Mouse (Mus musculus) hindbrain, embryonic 14.5 days (tissue): Measurements from ENCODE around the gene Zfp607b. TPM values are rescaled to one million over a fixed set of nuclear protein-coding genes. Genes with fewer than 3 reads are reported as not detected.

Experiments used
- ATAC-seq: fragments of 200-750 bp; cut with Nextera tagmentation; 2 replicates; pipeline ENCODE4 v1.8.0; 2017; ENCODE audit warnings: moderate number of reproducible peaks, mild to moderate bottlenecking, moderate TSS enrichment, moderate library complexity; ENCODE audit not compliant: low FRiP score
- DNase-seq: peaks from one replicate; pipeline ENCODE4 v3.0.0-alpha.2; 2015; ENCODE audit warnings: low spot score
- H3K27ac ChIP-seq: fragments of 300-500 bp; sonication (generic); 2 replicates; pipeline ENCODE4 v1.5.1; 2014; ENCODE audit warnings: mild to moderate bottlenecking, moderate library complexity
- H3K27me3 ChIP-seq: fragments of 300-500 bp; sonication (generic); 2 replicates; pipeline ENCODE4 v1.6.1; 2014; ENCODE audit warnings: mild to moderate bottlenecking, low read length, mixed read lengths; ENCODE audit not compliant: control insufficient read depth, insufficient read depth
- H3K36me3 ChIP-seq: fragments of 300-500 bp; sonication (generic); replicated peaks from 2 replicates; pipeline ENCODE4 v1.6.1; 2014; ENCODE audit not compliant: control insufficient read depth, insufficient read depth
- H3K4me1 ChIP-seq: fragments of 300-500 bp; sonication (generic); replicated peaks from 2 replicates; pipeline ENCODE4 v1.6.1; 2014; ENCODE audit warnings: antibody characterized with exemption, low read length, mixed read lengths; ENCODE audit not compliant: control insufficient read depth, insufficient read depth
- H3K4me2 ChIP-seq: fragments of 300-500 bp; sonication (generic); replicated peaks from 2 replicates; pipeline ENCODE4 v1.6.1; 2014; ENCODE audit warnings: mild to moderate bottlenecking, moderate library complexity
- H3K4me3 ChIP-seq: fragments of 300-500 bp; sonication (generic); replicated peaks from 2 replicates; pipeline ENCODE4 v1.5.1; 2014; ENCODE audit warnings: mild to moderate bottlenecking, low read length
- H3K9ac ChIP-seq: fragments of 300-500 bp; sonication (generic); 2 replicates; pipeline ENCODE4 v1.6.1; 2014
- H3K9me3 ChIP-seq: fragments of 300-500 bp; sonication (generic); 2 replicates; pipeline ENCODE4 v1.6.1; 2016; ENCODE audit warnings: low read length; ENCODE audit not compliant: control insufficient read depth
- WGBS: fragments of 180-500 bp; shearing (Covaris S2); extraction: QIAGEN DNeasy Blood & Tissue Kit; methylation state at CpG from one replicate; pipeline ENCODE4 v1.1.7; 2014; 5-methylcytosine and 5-hydroxymethylcytosine counted together
- polyA plus RNA-seq: library from polyadenylated mRNA; unstranded; fragments of >200 nt; fragmentation: Nextera tagmentation; extraction: Ambion mirVana; gene quantifications from 2 replicates; pipeline ENCODE4 v1.2.1, GENCODE M21; 2014

Zfp607b gene
- polyA plus RNA-seq, 1 experiment from 2014 or later = 11.8 TPM

DNA sequence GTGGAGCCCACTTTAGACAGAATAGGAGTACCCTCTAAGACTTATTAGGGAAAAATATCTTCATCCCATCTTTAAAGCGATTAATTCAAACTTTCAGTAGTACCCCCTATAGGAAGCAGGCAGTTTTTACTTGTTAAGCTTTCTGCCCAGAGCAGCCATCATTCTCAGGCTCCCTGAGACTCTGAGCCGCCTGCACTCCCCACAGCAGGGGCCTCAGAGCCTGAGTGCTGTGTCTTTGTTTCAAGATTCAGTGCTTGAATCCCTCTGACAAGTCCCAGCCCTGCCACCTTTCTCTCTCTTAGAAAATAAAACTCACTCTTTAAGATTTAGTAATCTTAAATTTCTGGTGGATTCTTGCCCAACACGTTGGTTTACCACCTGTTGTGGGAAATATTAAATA is 7.6 kb downstream of the Zfp607b start:
- 31% methylated on average over 3 of the region's 3 CpGs for WGBS
- no peak overlapping the region for H3K9ac ChIP-seq
- no peaks in the 10 kb centered on the region for H3K27me3 ChIP-seq
- peaks cover 30% of the 10 kb centered on the region for H3K36me3 ChIP-seq
- ATAC-seq (no peak), DNase-seq (no peak)
- H3K4me2 ChIP-seq = no peak overlapping the region
- H3K4me3 ChIP-seq = no peak overlapping the region
- no peak overlapping the region for H3K27ac ChIP-seq
- no peaks in the 10 kb centered on the region for H3K4me1 ChIP-seq
- H3K9me3 ChIP-seq = no peaks in the 10 kb centered on the region

DNA sequence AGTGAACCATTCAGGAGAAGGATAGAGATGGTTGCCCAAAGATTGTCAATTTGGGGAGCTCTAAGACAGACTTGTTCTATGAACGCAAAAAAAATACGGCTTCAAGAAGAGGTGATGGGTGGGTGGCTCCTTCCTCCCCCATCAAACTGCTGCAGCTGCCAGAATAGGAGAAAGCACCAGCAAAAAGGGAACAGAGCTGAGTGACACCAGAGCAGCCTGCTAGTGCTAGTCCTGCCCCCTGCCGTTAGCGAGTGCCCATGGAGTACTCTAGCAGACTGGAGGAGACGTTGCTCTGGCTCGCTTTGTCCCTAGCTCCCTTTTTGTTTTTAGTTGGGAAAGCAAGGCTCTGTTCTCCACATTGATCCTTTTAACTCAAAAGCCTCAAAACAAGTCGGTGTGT is 21.3 kb downstream of the Zfp607b start:
- no peak for DNase-seq
- WGBS = 80% methylated on average over 7 of the region's 7 CpGs
- no peaks in the 10 kb centered on the region for H3K4me1 ChIP-seq

DNA sequence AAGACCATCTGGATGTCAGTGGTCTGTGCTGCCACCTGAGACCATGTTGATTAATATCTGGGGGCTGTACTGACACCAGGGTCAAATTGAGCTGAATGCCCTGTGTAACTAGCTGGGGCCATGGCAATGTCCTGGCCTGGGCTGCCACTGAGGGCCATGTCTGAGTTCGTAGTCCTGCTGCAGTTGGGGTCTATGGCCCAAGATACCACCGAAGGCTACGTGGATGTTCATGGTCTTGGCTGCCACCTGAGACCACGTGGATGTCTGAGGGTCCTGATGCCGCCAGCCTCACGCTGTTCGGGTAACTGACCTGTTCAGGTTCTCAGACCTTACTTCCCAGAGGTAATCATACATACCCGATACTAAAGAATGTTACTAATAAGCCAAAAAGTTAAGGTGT is 32.8 kb downstream of the Zfp607b start:
- Histone ChIP-seq H3K4me2 (no peak overlapping the region), H3K27me3 (no peaks in the 10 kb centered on the region), H3K36me3 (no peaks in the 10 kb centered on the region), H3K4me1 (no peaks in the 10 kb centered on the region), H3K9me3 (no peaks in the 10 kb centered on the region), H3K9ac (no peak overlapping the region), H3K27ac (no peak overlapping the region), H3K4me3 (no peak overlapping the region)
- ATAC-seq (no peak), DNase-seq (no peak)
- 91% methylated on average over 8 of the region's 8 CpGs for WGBS

More for the DNA sequence above, 21.3 kb downstream of the Zfp607b start:
- Histone ChIP-seq H3K4me3 (no peak overlapping the region), H3K27me3 (no peaks in the 10 kb centered on the region), H3K9ac (no peak overlapping the region), H3K27ac (no peak overlapping the region), H3K4me2 (no peak overlapping the region), H3K9me3 (peaks cover 22% of the 10 kb centered on the region), H3K36me3 (no peaks in the 10 kb centered on the region)
- ATAC-seq = no peak

DNA sequence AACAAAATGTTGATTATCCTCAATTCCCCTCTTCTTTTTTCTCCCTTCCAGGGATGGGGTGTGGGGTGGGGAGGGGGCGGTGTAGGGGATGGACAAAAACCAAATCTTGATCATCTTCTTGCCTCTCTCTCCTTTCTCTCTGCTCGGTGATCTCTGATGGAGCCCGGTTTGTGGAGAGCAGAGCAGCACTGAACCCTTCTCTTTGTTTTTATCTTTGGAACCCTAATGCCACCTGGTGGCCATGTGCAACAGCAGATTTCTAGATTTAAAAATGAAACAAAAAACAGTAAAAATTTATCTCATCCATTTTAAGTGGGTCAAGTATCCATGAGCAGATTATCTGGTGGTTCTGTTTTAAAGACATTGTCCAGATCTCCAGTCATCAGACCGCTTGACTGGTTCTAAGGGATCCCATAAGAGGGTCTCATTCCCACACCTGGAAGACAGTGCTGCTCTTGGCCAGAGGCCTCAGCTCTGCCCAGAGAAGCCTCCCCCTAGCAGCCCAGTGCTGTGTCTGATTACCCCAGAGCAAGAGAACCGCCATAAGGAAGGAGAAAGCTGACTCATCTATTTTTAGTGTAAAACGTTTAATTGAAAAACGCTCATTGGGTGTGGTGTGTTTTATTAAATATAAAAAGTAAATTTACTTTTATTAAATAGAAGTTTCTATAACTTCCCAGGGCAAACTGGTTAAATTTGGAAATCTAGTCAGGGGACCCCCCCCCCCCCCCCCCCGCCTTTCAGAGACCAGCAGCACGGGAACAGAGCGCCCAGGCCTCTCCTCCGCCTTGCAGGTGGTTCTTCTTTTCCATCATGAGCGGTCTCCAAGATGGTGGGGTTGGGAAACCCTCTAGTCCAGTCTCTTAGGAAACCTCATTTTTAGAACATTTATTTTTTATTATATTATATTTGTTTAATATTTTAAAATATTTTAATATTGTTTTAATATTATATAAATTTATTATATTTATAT is 36.7 kb downstream of the Zfp607b start:
- WGBS = 45% methylated on average over 12 of the region's 12 CpGs
- Histone ChIP-seq H3K9ac (peak overlapping the region; percentile 52), H3K4me3 (no peak overlapping the region), H3K36me3 (no peaks in the 10 kb centered on the region), H3K4me2 (peak overlapping the region; percentile 11; the same call in 1 of the 2 replicates), H3K27ac (peak overlapping the region; percentile 76), H3K27me3 (no peaks in the 10 kb centered on the region), H3K9me3 (no peaks in the 10 kb centered on the region), H3K4me1 (no peaks in the 10 kb centered on the region)
- ATAC-seq (peak; percentile 78; the same call in 1 of the 2 replicates), DNase-seq (peak; percentile 80)

DNA sequence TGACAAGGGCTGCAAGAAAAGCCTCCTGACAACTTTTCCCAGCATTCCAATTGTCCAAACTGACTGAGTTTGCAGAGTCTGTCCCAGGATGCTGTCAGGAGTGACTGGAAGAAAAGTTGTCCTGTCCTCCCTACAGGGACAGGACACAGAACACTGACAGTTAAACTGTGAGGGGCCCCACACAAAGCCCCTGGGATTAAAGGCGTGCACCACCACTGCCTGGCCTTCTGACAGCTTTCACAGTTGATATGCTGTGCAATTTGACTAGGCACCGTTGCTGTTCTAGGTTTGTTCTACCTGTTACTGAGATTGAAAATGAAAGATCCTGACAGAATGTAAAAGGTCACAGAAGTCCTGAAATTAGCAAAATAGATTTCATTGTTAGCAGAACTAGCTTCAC is 38.3 kb downstream of the Zfp607b start:
- no peaks in the 10 kb centered on the region for H3K4me1 ChIP-seq
- no peaks in the 10 kb centered on the region for H3K9me3 ChIP-seq
- WGBS = 59% methylated on average over 2 of the region's 2 CpGs
- H3K9ac ChIP-seq = no peak overlapping the region
- no peak overlapping the region for H3K4me2 ChIP-seq
- ATAC-seq (no peak), DNase-seq (no peak)
- no peaks in the 10 kb centered on the region for H3K36me3 ChIP-seq
- no peaks in the 10 kb centered on the region for H3K27me3 ChIP-seq
- no peak overlapping the region for H3K4me3 ChIP-seq
- no peak overlapping the region for H3K27ac ChIP-seq

DNA sequence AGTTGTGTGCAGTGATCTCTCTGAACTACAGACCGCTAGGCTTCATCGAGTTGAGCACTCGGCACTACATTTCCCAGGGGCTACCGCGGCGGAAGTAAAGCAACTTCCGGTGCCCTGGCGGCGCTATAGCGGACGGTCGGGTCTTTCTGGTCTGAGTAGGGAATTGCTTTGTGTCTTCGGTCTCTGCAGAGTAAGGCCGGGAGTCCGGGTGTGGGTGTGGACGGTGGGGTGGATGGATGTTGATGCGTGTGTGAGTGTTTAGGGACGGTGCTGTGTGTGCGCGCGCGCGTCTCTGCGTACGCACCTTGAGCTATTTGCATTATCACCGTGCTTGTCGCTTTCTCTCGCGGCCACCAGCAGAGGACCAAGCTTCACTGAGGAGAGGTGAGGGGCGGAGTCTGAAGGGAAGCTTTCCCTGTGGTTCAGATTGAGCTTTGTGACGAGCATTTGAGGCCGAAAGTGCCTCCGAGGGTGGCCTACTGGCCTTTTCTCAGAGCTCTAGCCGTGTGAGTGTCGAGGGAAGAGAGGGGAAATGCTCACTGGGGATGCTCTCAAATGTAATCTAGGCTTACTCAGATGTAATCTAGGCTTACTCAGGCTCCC is 42.2 kb downstream of the Zfp607b start, which contains the start of gene Zfp60:
Zfp60 (plus strand) TSS at position 109 of the 603 bp plus-strand sequence.
- DNase-seq (peak; percentile 94), ATAC-seq (peak; percentile 93)
- Histone ChIP-seq H3K9me3 (no peaks in the 10 kb centered on the region), H3K4me3 (peak within 1 kb of the TSS; percentile 64), H3K4me1 (peaks cover 32% of the 10 kb centered on the region), H3K27me3 (no peaks in the 10 kb centered on the region), H3K36me3 (no peaks in the 10 kb centered on the region), H3K9ac (peak within 1 kb of the TSS; percentile 89), H3K27ac (peak within 1 kb of the TSS; percentile 99), H3K4me2 (peak within 1 kb of the TSS; percentile 91)
- WGBS = under 1% methylated on average over 35 of the region's 35 CpGs

DNA sequence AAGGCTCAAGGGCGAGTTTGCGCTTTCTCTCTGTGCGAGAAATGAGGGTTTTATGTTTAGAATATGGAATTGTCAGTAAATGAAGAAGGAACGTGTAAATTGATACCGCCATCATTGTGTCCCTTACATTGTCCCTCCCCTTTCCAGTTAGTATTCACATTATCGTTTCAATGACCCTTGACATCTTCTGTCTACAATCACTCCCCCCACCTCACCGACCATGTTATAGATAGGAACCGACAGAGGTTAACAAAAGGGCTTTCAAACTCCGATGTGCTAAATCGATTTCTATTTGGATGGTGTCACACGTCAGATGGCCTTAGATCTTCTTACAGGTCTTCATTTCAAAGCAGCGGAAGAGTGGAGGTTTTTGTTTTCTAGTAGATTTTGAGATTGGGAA is 42.8 kb downstream of the Zfp607b start:
- peak overlapping the region; percentile 91 for H3K4me2 ChIP-seq
- H3K9me3 ChIP-seq = no peaks in the 10 kb centered on the region
- H3K4me3 ChIP-seq = peak overlapping the region; percentile 64
- no peaks in the 10 kb centered on the region for H3K27me3 ChIP-seq
- no peak for ATAC-seq
- DNase-seq = peak; percentile 50
- peaks cover 32% of the 10 kb centered on the region for H3K4me1 ChIP-seq
- H3K36me3 ChIP-seq = no peaks in the 10 kb centered on the region
- H3K27ac ChIP-seq = peak overlapping the region; percentile 99
- WGBS = 1% methylated on average over 12 of the region's 12 CpGs
- H3K9ac ChIP-seq = peak overlapping the region; percentile 89

DNA sequence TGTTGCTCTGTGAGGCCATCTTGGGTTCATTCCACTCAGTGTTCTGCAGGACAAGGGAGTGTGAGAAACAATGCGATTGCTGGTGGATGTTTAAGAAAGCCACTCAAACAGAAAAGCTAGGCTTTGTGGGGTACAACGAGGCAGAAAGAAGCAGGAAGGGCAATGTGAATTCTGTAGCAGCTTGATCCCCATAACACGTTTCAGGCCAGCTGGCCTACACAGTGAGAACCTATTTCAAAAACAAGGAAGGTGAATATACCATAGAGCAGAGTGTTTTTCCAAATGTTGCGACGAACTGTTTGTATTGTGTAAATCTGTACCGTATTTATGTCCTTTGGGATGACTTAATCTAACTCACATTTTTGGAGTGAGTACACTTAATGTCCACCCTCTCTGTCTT is 43.4 kb downstream of the Zfp607b start:
- H3K27me3 ChIP-seq = no peaks in the 10 kb centered on the region
- WGBS = 50% methylated on average over 6 of the region's 6 CpGs
- no peak for DNase-seq
- H3K27ac ChIP-seq = peak overlapping the region; percentile 99
- ATAC-seq = no peak
- 0 out of 2 replicates have a peak, but pooled peaks cover under 1% of the 10 kb centered on the region for H3K36me3 ChIP-seq
- H3K9me3 ChIP-seq = no peaks in the 10 kb centered on the region
- H3K9ac ChIP-seq = peak overlapping the region; percentile 89
- peaks cover 32% of the 10 kb centered on the region for H3K4me1 ChIP-seq
- peak overlapping the region; percentile 64 for H3K4me3 ChIP-seq
- H3K4me2 ChIP-seq = peak overlapping the region; percentile 91

DNA sequence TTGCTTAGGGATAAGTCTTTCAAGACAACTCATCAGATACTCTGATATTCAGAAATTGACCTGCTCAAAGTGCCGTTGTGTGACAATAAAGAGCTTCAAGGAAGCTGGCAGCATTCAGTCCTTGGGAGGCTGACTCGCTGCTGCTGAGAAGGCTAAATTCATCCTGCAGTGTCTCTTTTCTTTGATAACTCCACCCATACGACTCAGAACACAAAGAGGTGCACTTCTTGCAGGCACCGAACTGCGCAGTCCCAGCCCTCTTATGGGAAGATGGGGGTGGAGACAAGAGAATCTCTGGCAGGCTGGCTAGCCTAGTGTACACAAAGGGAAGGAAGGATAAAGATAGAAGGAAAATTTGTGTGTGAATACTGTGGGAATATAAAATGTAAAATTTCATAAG is 46.3 kb downstream of the Zfp607b start:
- no peak for ATAC-seq
- DNase-seq = no peak
- H3K4me3 ChIP-seq = no peak overlapping the region; the same call in 1 of the 2 replicates

More for the DNA sequence above, 46.3 kb downstream of the Zfp607b start:
- no peaks in the 10 kb centered on the region for H3K27me3 ChIP-seq
- peaks cover 32% of the 10 kb centered on the region for H3K4me1 ChIP-seq
- no peaks in the 10 kb centered on the region for H3K9me3 ChIP-seq
- H3K36me3 ChIP-seq = peaks cover 26% of the 10 kb centered on the region
- peak overlapping the region; percentile 91 for H3K4me2 ChIP-seq
- peak overlapping the region; percentile 55 for H3K27ac ChIP-seq
- H3K9ac ChIP-seq = peak overlapping the region; percentile 51
- 12% methylated on average over 5 of the region's 5 CpGs for WGBS
